Mouse (Mus musculus) kidney, postnatal 0 days (tissue): ENCODE results near the gene Lrfn1. TPM values are rescaled to one million over a fixed set of nuclear protein-coding genes. Genes with fewer than 3 reads are reported as not detected.

ENCODE experiments used
- ATAC-seq: fragments of 200-750 bp; cut with Nextera tagmentation; replicated peaks from 2 replicates; pipeline ENCODE4 v1.8.0; 2017; ENCODE audit warnings: low read depth, moderate number of reproducible peaks, moderate TSS enrichment, moderate library complexity; ENCODE audit not compliant: low FRiP score
- DNase-seq: peaks from one replicate; pipeline ENCODE4 v3.0.0-alpha.2; 2016; ENCODE audit warnings: low spot score
- H3K27ac ChIP-seq: fragments of 300-500 bp; sonication (generic); 2 replicates; pipeline ENCODE4 v1.5.1; 2014; ENCODE audit warnings: mild to moderate bottlenecking
- H3K27me3 ChIP-seq: fragments of 300-500 bp; sonication (generic); 2 replicates; pipeline ENCODE4 v1.6.1; 2014; ENCODE audit warnings: low read length, mixed read lengths; ENCODE audit not compliant: insufficient read depth
- H3K36me3 ChIP-seq: fragments of 300-500 bp; sonication (generic); 2 replicates; pipeline ENCODE4 v1.6.1; 2014; ENCODE audit warnings: low read length, mixed read lengths; ENCODE audit not compliant: insufficient read depth
- H3K4me1 ChIP-seq: fragments of 300-500 bp; sonication (generic); replicated peaks from 2 replicates; pipeline ENCODE4 v1.6.1; 2014; ENCODE audit warnings: antibody characterized with exemption, low read length, mixed read lengths; ENCODE audit not compliant: insufficient read depth
- H3K4me2 ChIP-seq: fragments of 300-500 bp; sonication (generic); 2 replicates; pipeline ENCODE4 v1.6.1; 2014; ENCODE audit warnings: mild to moderate bottlenecking, low read length, moderate library complexity, mixed read lengths
- H3K4me3 ChIP-seq: fragments of 300-500 bp; sonication (generic); replicated peaks from 2 replicates; pipeline ENCODE4 v1.5.1; 2014; ENCODE audit warnings: low read depth, low read length
- H3K9ac ChIP-seq: fragments of 300-500 bp; sonication (generic); 2 replicates; pipeline ENCODE4 v1.6.1; 2014; ENCODE audit warnings: low read depth, low read length
- H3K9me3 ChIP-seq: fragments of 300-500 bp; sonication (generic); replicated peaks from 2 replicates; pipeline ENCODE4 v1.6.1; 2016; ENCODE audit warnings: low read length, inconsistent platforms, mixed read lengths
- CTCF ChIP-seq: IDR thresholded peaks from 2 replicates; pipeline ENCODE4 v1.5.1; 2016; ENCODE audit warnings: antibody characterized with exemption, low read depth, mild to moderate bottlenecking, moderate library complexity
- WGBS: fragments of 180-500 bp; shearing (Covaris S2); extraction: QIAGEN DNeasy Blood & Tissue Kit; methylation state at CpG from one replicate; pipeline ENCODE4 v1.1.7; 2014; 5-methylcytosine and 5-hydroxymethylcytosine counted together
- polyA plus RNA-seq: library from polyadenylated mRNA; unstranded; fragments of >200 nt; fragmentation: Nextera tagmentation; extraction: Ambion mirVana; gene quantifications from 2 replicates; pipeline ENCODE4 v1.2.1, GENCODE M21; 2015

Lrfn1 gene
- polyA plus RNA-seq, 1 experiment from 2014 or later: 2.8 TPM

DNA sequence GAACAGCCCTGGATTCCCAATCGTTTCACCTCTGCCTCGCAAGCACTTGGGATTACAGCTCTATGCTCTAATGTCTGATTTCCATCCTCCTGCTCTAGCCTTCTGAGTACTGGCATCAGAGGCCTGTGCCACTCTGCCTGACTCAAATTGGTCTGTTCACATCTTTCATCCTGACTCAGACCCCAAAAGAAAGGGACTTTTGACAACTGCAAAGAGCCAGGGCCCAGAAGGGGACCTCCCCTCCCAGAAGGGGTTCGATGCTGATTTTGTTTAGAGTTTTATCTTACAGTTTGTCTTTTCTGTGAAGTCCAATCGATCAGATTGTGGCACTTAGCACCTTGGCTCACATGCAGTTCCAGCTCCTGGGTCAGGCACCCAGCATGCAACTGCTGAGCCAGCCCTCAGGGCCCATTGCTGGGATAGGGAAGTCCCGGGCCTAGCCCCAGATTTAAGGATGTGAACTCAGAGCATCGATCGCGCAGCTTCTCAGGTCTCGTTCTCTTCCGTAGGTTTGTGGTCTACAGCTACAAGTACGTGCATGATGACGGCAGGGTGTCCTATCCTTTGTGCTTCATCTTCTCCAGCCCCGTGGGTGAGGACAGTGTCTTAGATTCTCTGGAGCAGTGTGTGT lies 7.3 kb upstream of the Lrfn1 start:
- Histone ChIP-seq H3K4me1 (no peaks in the 10 kb centered on the region), H3K4me2 (no peak overlapping the region), H3K36me3 (no peaks in the 10 kb centered on the region), H3K4me3 (no peak overlapping the region), H3K27ac (no peak overlapping the region), H3K9me3 (no peaks in the 10 kb centered on the region), H3K27me3 (no peaks in the 10 kb centered on the region), H3K9ac (no peak overlapping the region)
- no peak for ATAC-seq
- 86% methylated on average over 13 of the region's 13 CpGs for WGBS
- no peak for DNase-seq
- TF ChIP-seq CTCF: no peak

- H3K4me3 ChIP-seq: no peak overlapping the region
- TF ChIP-seq CTCF: peak; percentile 88
- H3K9ac ChIP-seq: no peak overlapping the region
- H3K9me3 ChIP-seq: no peaks in the 10 kb centered on the region
- H3K36me3 ChIP-seq: no peaks in the 10 kb centered on the region
- H3K4me1 ChIP-seq: no peaks in the 10 kb centered on the region
- 11% methylated on average over 12 of the region's 12 CpGs for WGBS
- H3K27me3 ChIP-seq: no peaks in the 10 kb centered on the region
- peak; percentile 63 for DNase-seq
- no peak overlapping the region for H3K27ac ChIP-seq
- ATAC-seq: no peak
- H3K4me2 ChIP-seq: no peak overlapping the region
Observed at GRCm38 (mm10) chr7:28446446-28446845, 5.3 kb upstream of the Lrfn1 start.

GRCm38 (mm10) chr7:28447101-28447830 lies 4.5 kb upstream of the Lrfn1 start:
- Histone ChIP-seq H3K4me3 (no peak overlapping the region), H3K9ac (no peak overlapping the region), H3K4me1 (no peaks in the 10 kb centered on the region), H3K36me3 (no peaks in the 10 kb centered on the region), H3K27me3 (no peaks in the 10 kb centered on the region), H3K4me2 (no peak overlapping the region), H3K9me3 (no peaks in the 10 kb centered on the region), H3K27ac (no peak overlapping the region)
- DNase-seq: no peak
- WGBS: 24% methylated on average over 12 of the region's 12 CpGs
- ATAC-seq: no peak
- no peak for TF ChIP-seq CTCF

- TF ChIP-seq CTCF: no peak
- no peak overlapping the region for H3K9ac ChIP-seq
- 68% methylated on average over 13 of the region's 13 CpGs for WGBS
- DNase-seq (no peak), ATAC-seq (no peak)
- H3K4me2 ChIP-seq: no peak overlapping the region
- H3K4me1 ChIP-seq: 0 out of 2 replicates have a peak, but pooled peaks cover 3% of the 10 kb centered on the region
- H3K4me3 ChIP-seq: no peak overlapping the region
- H3K27me3 ChIP-seq: no peaks in the 10 kb centered on the region
- H3K27ac ChIP-seq: no peak overlapping the region
- H3K36me3 ChIP-seq: no peaks in the 10 kb centered on the region
- no peaks in the 10 kb centered on the region for H3K9me3 ChIP-seq
Observed at GRCm38 (mm10) chr7:28447865-28448820, 3.6 kb upstream of the Lrfn1 start.

DNA sequence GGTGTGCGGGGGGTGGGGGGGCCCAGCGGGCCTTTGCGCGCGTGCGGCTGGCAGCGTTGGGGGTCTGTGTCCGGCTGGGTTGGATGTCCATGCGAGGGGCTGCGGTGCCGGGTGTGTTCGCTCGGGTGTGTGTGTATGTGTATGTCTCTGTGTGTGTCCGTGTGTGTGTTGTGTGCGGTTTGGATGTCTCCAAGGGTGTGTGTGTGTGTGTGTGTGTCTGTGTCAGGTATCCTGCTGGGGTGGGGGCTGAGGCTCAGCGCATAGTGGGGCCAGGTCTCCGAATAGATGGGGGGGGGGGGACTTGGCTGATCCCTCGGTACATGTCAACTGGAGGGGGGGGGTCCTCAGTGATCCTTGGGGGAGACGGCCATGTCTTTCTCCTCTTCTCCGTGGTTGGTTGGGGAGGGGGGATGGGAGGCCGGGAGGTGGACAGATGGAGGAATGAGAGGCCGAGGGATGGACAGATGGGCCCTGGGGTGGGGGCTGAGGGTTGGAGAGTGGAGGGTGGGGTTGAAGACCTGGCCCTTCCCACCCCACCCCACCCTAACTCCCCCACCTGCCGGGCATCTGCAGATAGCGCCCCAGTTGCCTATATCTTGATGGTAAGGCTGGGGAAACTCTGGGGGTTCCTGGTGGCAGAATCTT lies 703 bp downstream of the Lrfn1 start:
- Histone ChIP-seq H3K27ac (no peak overlapping the region; the same call in 1 of the 2 replicates), H3K9ac (peak overlapping the region; percentile 79), H3K36me3 (no peaks in the 10 kb centered on the region), H3K27me3 (no peaks in the 10 kb centered on the region), H3K4me1 (0 out of 2 replicates have a peak, but pooled peaks cover 3% of the 10 kb centered on the region), H3K4me3 (peak overlapping the region; percentile 76), H3K9me3 (no peaks in the 10 kb centered on the region), H3K4me2 (peak overlapping the region; percentile 99)
- ATAC-seq (peak; percentile 26), DNase-seq (no peak)
- 6% methylated on average over 16 of the region's 24 CpGs for WGBS
- TF ChIP-seq CTCF: no peak
